Mouse (Mus musculus) layer of hippocampus, postnatal 10 days (tissue): ENCODE data around the gene Frmd5. TPM values are rescaled to one million over a fixed set of nuclear protein-coding genes. Genes with fewer than 3 reads are reported as not detected.
"Not testable (repeated sequence)": the region's sequence is repeated elsewhere in the genome, so short reads cannot be mapped to it uniquely, and the experiment has no call there.

Experiments
- DNase-seq, 2 experiments: peaks; one replicate each; pipeline ENCODE4 v3.0.0; 2021; ENCODE audit warnings: low spot score in 2 of 2
- total RNA-seq, 2 experiments: library from RNA; stranded (reverse); gene quantifications; 2 replicates each; pipeline ENCODE4 v1.2.3; 2021

The Frmd5 gene
- total RNA-seq, 2 experiments from 2014 or later, result 36.9 to 38.8 TPM

DNA sequence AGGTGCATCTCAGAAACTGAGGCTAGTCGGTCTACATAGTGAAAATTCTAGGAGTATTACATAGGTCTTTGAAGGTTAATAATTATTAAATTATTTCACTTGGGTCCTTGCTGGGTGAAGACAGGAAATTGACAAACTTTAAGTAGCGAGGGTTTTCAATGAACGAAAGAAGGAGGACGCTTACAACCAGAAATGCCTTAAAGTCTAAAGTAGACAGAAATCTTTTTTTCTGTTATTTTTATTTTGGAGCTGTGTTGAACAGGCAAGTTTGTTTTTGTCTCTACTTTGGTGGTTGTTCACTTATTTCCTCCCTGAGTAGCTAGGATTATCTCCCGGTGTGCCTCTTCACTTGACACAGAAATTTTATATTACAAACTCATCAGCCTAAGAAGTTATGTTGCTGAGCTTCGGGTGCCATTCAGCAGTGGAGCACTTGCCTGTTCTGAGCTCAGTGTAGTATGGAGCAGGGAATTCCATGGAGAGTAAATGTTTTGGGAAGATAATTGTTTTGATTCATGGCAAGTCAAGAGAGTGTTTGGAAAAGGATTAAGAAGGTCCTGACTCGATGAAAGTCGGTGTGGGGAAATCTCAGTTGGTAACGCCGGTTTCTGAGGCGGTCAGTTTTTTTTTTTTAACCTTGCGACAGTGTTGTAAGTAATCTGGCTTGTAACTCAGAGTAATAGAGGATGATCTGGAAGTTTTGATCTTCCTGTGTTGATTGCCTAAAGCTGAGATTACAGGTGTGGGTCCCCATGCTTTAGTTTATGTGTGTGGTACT is 299.5 kb downstream of the Frmd5 start:
- DNase-seq, result no peak

DNA sequence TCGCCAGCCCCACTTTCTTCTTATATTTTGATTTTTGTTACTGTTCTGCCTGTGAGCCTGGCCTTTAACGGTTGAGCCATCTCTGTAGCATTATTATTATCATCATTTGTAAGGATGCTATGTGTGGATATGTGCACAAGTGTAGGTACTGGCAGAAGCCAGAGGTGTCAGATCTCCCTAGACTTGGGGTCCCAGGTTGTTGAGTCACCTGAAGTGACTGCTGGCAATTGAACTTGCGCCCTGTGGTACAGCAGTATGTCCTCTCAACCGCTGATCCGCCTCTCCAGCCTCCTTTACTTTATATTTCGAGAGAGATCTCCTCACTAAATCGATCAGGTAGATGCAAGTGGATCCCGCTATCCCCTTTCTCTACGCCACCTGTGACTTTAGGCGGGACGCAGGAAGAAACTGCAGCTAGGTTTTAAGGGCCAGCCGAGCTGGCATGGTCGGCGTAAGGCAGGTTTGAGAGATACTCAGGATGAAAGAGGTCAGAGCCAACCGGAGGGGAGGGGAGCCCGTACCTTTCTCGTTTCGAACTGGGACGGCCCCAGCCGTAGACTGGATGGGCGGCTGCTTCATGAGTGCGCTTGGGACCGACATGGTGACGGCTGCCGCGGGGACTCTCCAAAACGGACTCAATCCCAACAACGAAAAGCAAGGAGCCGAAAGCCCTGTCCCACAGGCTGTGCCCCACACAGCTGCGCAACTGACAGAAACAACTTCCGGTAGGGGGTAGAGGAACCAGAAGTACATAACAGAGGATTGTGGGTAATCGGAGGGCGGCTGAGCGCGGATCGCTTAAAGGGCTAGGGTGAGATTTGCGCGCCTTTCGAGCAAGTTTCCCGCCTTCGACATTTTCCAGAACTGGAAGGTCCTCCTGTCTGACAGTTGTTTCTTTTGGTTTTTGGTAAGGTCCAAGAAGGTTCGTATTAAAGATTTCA is 300.7 kb downstream of the Frmd5 start, which contains the start of the genes Mfap1a and Wdr76:
TSS of gene Mfap1a (minus strand) at position 724 of the 941 bp plus-strand sequence.
TSS of gene Wdr76 (plus strand) at position 782 of the 941 bp plus-strand sequence.
- DNase-seq, result peak; percentile 74 to 79

DNA sequence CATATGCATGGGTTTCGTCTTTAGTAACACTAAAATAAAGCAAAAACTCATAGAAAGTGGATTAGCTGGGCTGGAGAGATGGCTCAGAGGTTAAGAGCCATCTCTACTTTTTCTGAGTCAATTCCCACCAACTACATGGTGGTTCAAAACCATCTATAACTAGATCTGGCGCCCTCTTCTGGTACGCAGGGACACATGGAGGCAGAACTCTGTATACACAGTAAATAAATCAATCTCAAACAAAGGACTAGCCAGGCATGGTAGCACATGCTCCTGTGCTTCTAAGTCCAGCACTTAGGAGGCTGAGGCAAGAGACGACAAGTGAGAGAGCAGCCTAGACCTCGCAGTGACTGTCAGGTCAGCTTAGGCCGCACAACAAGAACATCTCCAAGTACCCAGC is 305.3 kb downstream of the Frmd5 start:
- not testable (repeated sequence) for DNase-seq

Other genes with a start within 250 kb of the Frmd5 start
- gene Casc4, start 59.9 kb upstream of the Frmd5 start, total RNA-seq, result 100 to 1,000 TPM; 132 to 156 TPM
- gene Ctdspl2, start 148.9 kb upstream of the Frmd5 start, total RNA-seq, result 10 to 100 TPM; 38.1 to 43.8 TPM
- under 1 TPM; 0.16 to 0.43 TPM for gene Mageb3, start 149.0 kb upstream of the Frmd5 start, total RNA-seq
- 10 to 100 TPM; 22.7 TPM for gene Eif3j1, start 221.5 kb upstream of the Frmd5 start, total RNA-seq